Mouse (Mus musculus): ENCODE results near the gene Ly6g6c. TPM values are rescaled to one million over a fixed set of nuclear protein-coding genes. Genes with fewer than 3 reads are reported as not detected.

Gene Ly6g6c
- polyA plus RNA-seq, 1 experiment from 2014 or later = 0.17 TPM

DNA sequence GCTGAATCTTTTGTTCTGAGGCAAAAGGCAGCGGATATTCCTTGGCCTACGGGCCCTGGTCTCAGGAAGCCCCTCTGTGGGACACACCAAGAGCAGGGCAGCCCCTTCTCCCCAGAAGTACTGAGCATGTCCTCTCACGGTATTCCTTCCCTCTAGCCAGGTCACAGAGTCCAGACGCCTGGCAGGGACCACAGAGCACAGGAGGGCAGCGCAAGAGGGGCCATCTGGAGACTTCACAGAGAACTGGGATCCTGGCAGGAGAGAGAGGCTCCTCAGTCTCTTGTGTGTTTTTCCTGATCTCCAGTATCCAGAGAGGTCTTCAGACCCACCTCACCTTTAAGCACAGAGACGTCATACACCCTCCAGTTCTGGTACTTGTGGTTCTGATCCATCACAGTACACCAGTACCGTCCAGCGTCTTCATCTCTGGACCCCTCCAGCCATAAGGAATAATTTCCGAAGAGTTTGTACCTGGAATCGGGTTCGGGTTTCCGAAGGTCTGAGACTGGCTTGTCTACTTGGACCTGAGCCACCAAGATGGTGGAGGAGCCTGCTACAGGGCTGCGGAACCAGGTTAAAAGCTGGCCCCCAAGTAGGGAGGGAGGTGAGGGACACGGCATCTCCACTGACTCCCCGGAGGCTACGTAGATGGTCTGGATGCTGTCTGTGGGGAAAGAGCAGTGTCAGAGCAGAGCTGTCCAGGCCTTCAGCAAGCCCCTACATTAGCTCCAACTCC is 17.8 kb downstream of the Ly6g6c start:
- DNase-seq (ENCODE audit: low spot score) = no peak
- WGBS = 90% methylated on average over 16 of the region's 16 CpGs

GRCm38 (mm10) chr17:35083929-35084497 is 18.8 kb downstream of the Ly6g6c start:
- H3K4me1 ChIP-seq = peaks cover 3% of the 10 kb centered on the region; the same call in 1 of the 2 replicates
- no peak overlapping the region for H3K27ac ChIP-seq (replicated peaks)
- H3K27me3 ChIP-seq (ENCODE audit: low read depth, poor library complexity, severe bottlenecking) = 0 out of 2 replicates have a peak, but pooled peaks cover under 1% of the 10 kb centered on the region
- DNase-seq (ENCODE audit: low spot score) = no peak
- H3K9me3 ChIP-seq (replicated peaks) = no peaks in the 10 kb centered on the region
- H3K4me3 ChIP-seq = no peak overlapping the region
- no peaks in the 10 kb centered on the region for H3K36me3 ChIP-seq
- 86% methylated on average over 3 of the region's 3 CpGs for WGBS

More for the DNA sequence above, 17.8 kb downstream of the Ly6g6c start:
- H3K36me3 ChIP-seq = no peaks in the 10 kb centered on the region
- H3K4me3 ChIP-seq = no peak overlapping the region
- peaks cover 6% of the 10 kb centered on the region for H3K4me1 ChIP-seq
- H3K27me3 ChIP-seq (ENCODE audit: low read depth, poor library complexity, severe bottlenecking) = peaks cover 11% of the 10 kb centered on the region; the same call in 1 of the 2 replicates
- H3K9me3 ChIP-seq (replicated peaks) = no peaks in the 10 kb centered on the region
- H3K27ac ChIP-seq (replicated peaks) = no peak overlapping the region

- H3K9me3 ChIP-seq (replicated peaks) = no peaks in the 10 kb centered on the region
- H3K4me3 ChIP-seq = no peak within 1 kb of the TSS
- 86% methylated on average over 7 of the region's 7 CpGs for WGBS
- no peak for DNase-seq (ENCODE audit: low spot score)
- H3K4me1 ChIP-seq = peaks cover 10% of the 10 kb centered on the region
- H3K27me3 ChIP-seq (ENCODE audit: low read depth, poor library complexity, severe bottlenecking) = no peaks in the 10 kb centered on the region
- peaks cover under 1% of the 10 kb centered on the region; the same call in 1 of the 2 replicates for H3K36me3 ChIP-seq
- H3K27ac ChIP-seq (replicated peaks) = no peak within 1 kb of the TSS
Measured at GRCm38 (mm10) chr17:35085208-35085865, 20.1 kb downstream of the Ly6g6c start, which contains the start of gene Ly6g6f. Gene Ly6g6f (minus strand): TSS chr17:35085610.

- 57% methylated on average over 2 of the region's 2 CpGs for WGBS
Measured at GRCm38 (mm10) chr17:35088151-35088550, 23.0 kb downstream of the Ly6g6c start.

DNA sequence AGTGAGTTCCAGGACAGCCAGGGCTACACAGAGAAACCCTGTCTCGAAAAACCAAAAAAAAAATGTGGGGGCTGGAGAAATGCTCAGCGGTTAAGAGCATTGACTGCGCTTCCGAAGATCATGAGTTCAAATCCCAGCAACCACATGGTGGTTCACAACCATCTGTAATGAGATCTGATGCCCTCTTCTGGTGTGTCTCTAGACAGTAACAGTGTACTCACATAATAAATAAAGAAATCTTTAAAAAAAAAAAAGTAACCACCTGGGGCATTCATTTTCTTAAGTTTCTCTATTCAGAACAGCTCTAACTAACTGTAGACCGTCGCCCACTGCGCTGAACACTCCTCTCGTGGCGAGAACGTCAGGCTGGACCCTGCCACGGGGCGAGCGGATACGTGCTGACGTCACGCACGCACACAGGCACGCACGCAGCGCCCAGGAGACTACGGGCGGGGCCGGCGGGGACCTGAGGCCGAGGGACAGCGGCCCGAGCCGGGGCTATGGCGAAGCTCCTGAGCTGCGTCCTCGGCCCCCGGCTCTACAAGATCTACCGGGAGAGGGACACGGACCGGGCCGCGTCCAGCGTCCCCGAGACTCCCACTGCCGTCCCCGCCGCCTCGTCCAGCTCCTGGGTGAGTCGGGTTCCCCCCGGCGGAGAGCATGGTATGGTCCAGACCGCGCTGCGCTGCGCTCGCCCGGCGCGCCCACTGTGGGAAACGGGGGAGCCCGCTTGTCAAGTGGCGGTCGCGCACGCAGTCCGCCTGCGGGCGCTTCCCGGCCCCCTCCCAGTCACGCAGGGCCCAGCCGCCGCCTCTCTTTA is 23.8 kb downstream of the Ly6g6c start, which contains the start of gene Abhd16a:
Abhd16a (plus strand) TSS at position 439 of the 820 bp plus-strand sequence.
- peak; percentile 95 for DNase-seq (ENCODE audit: low spot score)
- whole genome bisulfite sequencing = 3% methylated on average over 67 of the region's 67 CpGs

More at GRCm38 (mm10) chr17:35088151-35088550, 23.0 kb downstream of the Ly6g6c start:
- H3K9me3 ChIP-seq (replicated peaks) = no peaks in the 10 kb centered on the region
- peaks cover 28% of the 10 kb centered on the region for H3K36me3 ChIP-seq
- H3K4me1 ChIP-seq = peaks cover 14% of the 10 kb centered on the region
- no peaks in the 10 kb centered on the region for H3K27me3 ChIP-seq (ENCODE audit: low read depth, poor library complexity, severe bottlenecking)
- H3K4me3 ChIP-seq = no peak overlapping the region
- DNase-seq (ENCODE audit: low spot score) = no peak
- H3K27ac ChIP-seq (replicated peaks) = no peak overlapping the region

DNA sequence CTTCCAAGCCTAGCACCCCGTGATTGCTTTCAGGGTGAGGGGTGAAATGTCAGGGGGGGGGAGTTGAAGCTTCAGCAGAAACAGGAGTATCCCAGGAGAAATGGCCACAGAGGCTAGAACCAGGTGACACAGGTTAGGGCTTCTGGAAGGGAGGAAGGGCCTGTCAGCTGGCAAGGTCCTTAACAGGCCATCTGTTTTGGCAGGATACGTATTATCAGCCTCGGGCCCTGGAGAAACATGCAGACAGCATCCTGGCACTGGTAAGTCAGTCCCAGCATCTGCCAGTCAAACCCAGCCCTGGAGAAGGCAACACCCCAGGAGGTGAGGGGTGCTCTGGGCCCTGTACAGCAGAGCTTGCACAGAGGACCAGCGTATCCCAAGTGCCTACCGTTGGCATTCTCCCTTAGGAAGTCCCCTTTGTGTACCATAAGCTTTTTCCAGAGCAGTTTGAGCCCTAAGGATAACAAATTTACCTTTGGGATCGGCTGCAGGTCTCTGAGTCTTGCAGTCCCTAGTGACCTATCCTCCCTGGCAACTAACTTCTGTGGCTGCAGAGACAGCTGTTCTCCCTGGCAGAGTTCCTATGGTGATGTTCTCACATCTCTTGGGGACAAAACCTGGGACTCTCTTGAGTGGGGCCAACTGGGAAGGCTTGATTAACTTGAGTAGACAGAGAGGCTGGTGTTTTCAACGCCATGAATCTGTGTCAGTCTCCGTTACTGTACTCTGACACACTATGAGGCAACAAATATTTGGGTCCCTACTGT is 25.2 kb downstream of the Ly6g6c start:
- DNase-seq (ENCODE audit: low spot score) = no peak
- Histone ChIP-seq H3K27me3 (ENCODE audit: low read depth, poor library complexity, severe bottlenecking) (no peaks in the 10 kb centered on the region), H3K4me3 (peak overlapping the region; percentile 82), H3K27ac (replicated peaks) (peak overlapping the region; percentile 99; the same call in 1 of the 2 replicates), H3K9me3 (replicated peaks) (no peaks in the 10 kb centered on the region), H3K36me3 (peaks cover 50% of the 10 kb centered on the region), H3K4me1 (peaks cover 14% of the 10 kb centered on the region)
- WGBS = 81% methylated on average over 8 of the region's 8 CpGs

More for the DNA sequence above, 23.8 kb downstream of the Ly6g6c start, which contains the start of gene Abhd16a:
- Histone ChIP-seq H3K36me3 (peaks cover 37% of the 10 kb centered on the region), H3K4me1 (peaks cover 14% of the 10 kb centered on the region), H3K9me3 (replicated peaks) (no peaks in the 10 kb centered on the region), H3K27me3 (ENCODE audit: low read depth, poor library complexity, severe bottlenecking) (no peaks in the 10 kb centered on the region), H3K27ac (replicated peaks) (peak within 1 kb of the TSS; percentile 99), H3K4me3 (peak within 1 kb of the TSS; percentile 82)

GRCm38 (mm10) chr17:35092403-35093198 is 27.4 kb downstream of the Ly6g6c start:
- Histone ChIP-seq H3K36me3 (peaks cover 73% of the 10 kb centered on the region), H3K4me3 (no peak overlapping the region), H3K27me3 (ENCODE audit: low read depth, poor library complexity, severe bottlenecking) (no peaks in the 10 kb centered on the region), H3K27ac (replicated peaks) (no peak overlapping the region), H3K9me3 (replicated peaks) (no peaks in the 10 kb centered on the region), H3K4me1 (peaks cover 14% of the 10 kb centered on the region)
- 91% methylated on average over 14 of the region's 14 CpGs for WGBS
- no peak for DNase-seq (ENCODE audit: low spot score)

DNA sequence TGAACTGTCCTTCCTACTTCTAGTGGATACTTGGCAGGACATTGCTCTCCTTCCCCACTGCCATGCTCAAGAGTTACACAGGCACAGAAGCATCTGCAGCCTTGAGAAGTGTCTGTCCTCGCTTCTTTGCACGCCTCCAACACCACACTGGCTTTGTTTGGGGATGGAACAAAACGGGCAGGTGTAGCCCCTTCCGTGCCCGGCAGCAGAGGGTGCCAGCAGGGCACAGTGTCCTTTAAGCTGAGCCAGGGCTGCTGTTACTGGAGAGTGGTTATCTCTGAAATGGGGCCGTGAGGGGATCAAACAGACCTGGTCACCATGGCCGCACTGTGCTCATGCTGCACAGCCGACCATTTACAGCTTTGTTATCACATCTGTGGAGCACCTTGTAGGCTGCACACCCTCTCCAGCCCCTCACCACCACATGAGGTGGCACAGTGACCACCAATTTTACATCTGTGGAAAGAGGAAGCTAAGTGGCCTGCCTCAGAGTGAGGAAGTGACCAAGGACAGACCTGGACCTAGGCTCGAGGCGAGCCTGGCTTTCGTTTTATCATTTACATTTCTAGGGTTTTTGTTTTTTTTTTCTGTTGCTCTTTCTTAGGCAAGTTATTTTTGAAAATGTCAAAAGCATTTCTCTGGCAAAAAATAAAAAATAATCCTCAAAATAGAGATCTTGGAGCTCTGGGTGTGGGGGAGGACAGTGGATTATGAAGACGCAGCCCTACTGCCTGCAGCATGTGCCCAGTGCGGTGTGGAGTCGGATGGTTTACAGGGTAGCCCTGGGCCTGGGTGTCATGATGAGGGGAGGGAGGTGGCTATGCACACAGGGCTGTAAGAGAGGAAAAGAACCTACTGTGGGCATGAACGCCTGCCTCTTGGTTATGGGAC is 29.5 kb downstream of the Ly6g6c start:
- Histone ChIP-seq H3K27me3 (ENCODE audit: low read depth, poor library complexity, severe bottlenecking) (no peaks in the 10 kb centered on the region), H3K4me1 (peaks cover 12% of the 10 kb centered on the region), H3K36me3 (peaks cover 93% of the 10 kb centered on the region), H3K27ac (replicated peaks) (no peak overlapping the region), H3K4me3 (no peak overlapping the region), H3K9me3 (replicated peaks) (no peaks in the 10 kb centered on the region)
- no peak for DNase-seq (ENCODE audit: low spot score)
- WGBS = 91% methylated on average over 15 of the region's 15 CpGs

DNA sequence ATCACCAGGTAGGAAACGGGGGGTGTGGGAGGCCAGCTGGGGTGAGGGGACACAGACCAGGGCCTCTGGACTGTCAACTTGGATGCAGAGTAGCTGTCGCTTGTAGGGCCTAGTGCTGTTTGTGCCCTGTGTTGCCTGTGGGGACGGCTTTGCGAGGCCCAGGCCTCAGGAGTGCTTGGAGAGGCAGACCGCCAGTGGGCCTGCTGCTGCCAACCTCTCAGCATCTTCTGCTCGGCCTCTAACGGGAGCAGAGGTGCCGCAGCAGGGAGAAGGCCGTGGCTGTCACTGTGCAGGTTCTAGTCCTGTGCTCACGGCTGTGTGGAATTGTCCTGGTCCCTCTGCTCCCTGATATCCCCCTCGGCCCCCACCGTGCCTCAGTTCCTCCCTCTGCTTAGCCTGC is 31.4 kb downstream of the Ly6g6c start:
- Histone ChIP-seq H3K4me3 (no peak overlapping the region), H3K9me3 (replicated peaks) (no peaks in the 10 kb centered on the region), H3K27me3 (ENCODE audit: low read depth, poor library complexity, severe bottlenecking) (no peaks in the 10 kb centered on the region), H3K36me3 (peaks cover 99% of the 10 kb centered on the region), H3K4me1 (no peaks in the 10 kb centered on the region), H3K27ac (replicated peaks) (no peak overlapping the region)
- no peak for DNase-seq (ENCODE audit: low spot score)
- WGBS = 82% methylated on average over 12 of the region's 12 CpGs

- no peak for DNase-seq (ENCODE audit: low spot score)
- H3K36me3 ChIP-seq = peaks cover 99% of the 10 kb centered on the region
Measured at GRCm38 (mm10) chr17:35097164-35097655, 32.0 kb downstream of the Ly6g6c start.

More at GRCm38 (mm10) chr17:35097164-35097655, 32.0 kb downstream of the Ly6g6c start:
- Histone ChIP-seq H3K4me1 (no peaks in the 10 kb centered on the region), H3K4me3 (no peak overlapping the region), H3K9me3 (replicated peaks) (no peaks in the 10 kb centered on the region), H3K27ac (replicated peaks) (no peak overlapping the region), H3K27me3 (ENCODE audit: low read depth, poor library complexity, severe bottlenecking) (no peaks in the 10 kb centered on the region)
- WGBS = 74% methylated on average over 12 of the region's 12 CpGs

Measured in midbrain, embryonic 10.5 days (tissue).